Mouse (Mus musculus) ES-Bruce4 (cell line): Measurements from ENCODE around the gene Cenps. TPM values are rescaled to one million over a fixed set of nuclear protein-coding genes. Genes with fewer than 3 reads are reported as not detected.
"Not testable (repeated sequence)": the region's sequence is repeated elsewhere in the genome, so short reads cannot be mapped to it uniquely, and the experiment has no call there.

Source experiments
- H3K27ac ChIP-seq: 2 replicates; pipeline ENCODE4 v1.5.1; 2012; ENCODE audit warnings: low read length, inconsistent platforms; ENCODE audit not compliant: insufficient read depth
- H3K27me3 ChIP-seq: 2 replicates; pipeline ENCODE4 v1.6.1; 2012; ENCODE audit warnings: mild to moderate bottlenecking, low read length, inconsistent platforms; ENCODE audit not compliant: control insufficient read depth, poor library complexity, insufficient read depth, severe bottlenecking
- H3K36me3 ChIP-seq: 2 replicates; pipeline ENCODE4 v1.6.1; 2012; ENCODE audit warnings: inconsistent platforms, mild to moderate bottlenecking, low read length, moderate library complexity; ENCODE audit not compliant: control insufficient read depth, poor library complexity, insufficient read depth, severe bottlenecking
- H3K4me1 ChIP-seq: one replicate; pipeline ENCODE4 v1.8.1; 2011; ENCODE audit warnings: low read length; ENCODE audit not compliant: control insufficient read depth, insufficient read depth
- H3K4me3 ChIP-seq: 2 replicates; pipeline ENCODE4 v1.5.1; 2011; ENCODE audit warnings: low read depth, mild to moderate bottlenecking, low read length
- H3K9ac ChIP-seq: 2 replicates; pipeline ENCODE4 v1.6.1; 2012; ENCODE audit warnings: low read depth, mild to moderate bottlenecking, inconsistent platforms; ENCODE audit not compliant: poor library complexity, severe bottlenecking
- H3K9me3 ChIP-seq: replicated peaks from 2 replicates; pipeline ENCODE4 v1.6.1; 2012; ENCODE audit warnings: mild to moderate bottlenecking, low read length, inconsistent platforms; ENCODE audit not compliant: control insufficient read depth, poor library complexity, insufficient read depth, severe bottlenecking
- CTCF ChIP-seq: IDR thresholded peaks from one replicate; pipeline ENCODE4 v1.8.1; 2011; ENCODE audit warnings: low read depth, low read length
- EP300 ChIP-seq: IDR thresholded peaks from 2 replicates; pipeline ENCODE4 v1.6.1; 2011; ENCODE audit warnings: low read depth, low read length; ENCODE audit not compliant: insufficient read depth
- POLR2A ChIP-seq: IDR thresholded peaks from one replicate; pipeline ENCODE4 v1.8.1; 2011; ENCODE audit warnings: low read length; ENCODE audit not compliant: insufficient read depth
- polyA plus RNA-seq: library from polyadenylated mRNA; stranded (reverse); fragments of >200 nt; gene quantifications from 2 replicates; pipeline ENCODE4 v1.2.4, GENCODE M21; 2011; ENCODE audit warnings: low read depth; ENCODE audit not compliant: missing spikeins, insufficient read depth, insufficient read length

The Cenps gene
- polyA plus RNA-seq, 1 experiment, result 26.5 TPM

DNA sequence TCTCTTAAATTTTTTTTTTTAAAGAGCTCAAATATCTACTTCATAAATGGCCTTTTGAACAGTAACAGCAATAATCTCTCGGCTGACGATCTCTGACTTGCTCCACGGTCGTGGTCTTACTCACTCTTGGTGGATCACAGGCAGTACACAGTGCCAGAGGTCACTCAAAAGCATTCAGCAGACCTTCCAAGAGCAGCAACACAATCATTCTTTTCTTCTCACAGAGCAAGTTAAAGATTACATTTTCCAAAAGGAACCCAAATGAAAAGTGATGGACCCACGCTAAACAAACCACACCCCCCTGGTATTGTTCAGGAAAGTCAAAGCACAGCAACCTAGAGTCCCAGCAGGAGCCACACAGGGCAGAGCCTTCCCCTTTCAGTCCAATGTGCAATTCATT is 39.6 kb upstream of the Cenps start:
- Histone ChIP-seq H3K27ac (no peak overlapping the region), H3K27me3 (no peaks in the 10 kb centered on the region), H3K36me3 (peaks cover 3% of the 10 kb centered on the region; the same call in 1 of the 2 replicates), H3K4me3 (no peak overlapping the region), H3K9ac (no peak overlapping the region), H3K9me3 (no peaks in the 10 kb centered on the region), H3K4me1 (peaks cover 9% of the 10 kb centered on the region)
- no peak for TF ChIP-seq CTCF
- no peak for TF ChIP-seq POLR2A
- no peak for TF ChIP-seq EP300

DNA sequence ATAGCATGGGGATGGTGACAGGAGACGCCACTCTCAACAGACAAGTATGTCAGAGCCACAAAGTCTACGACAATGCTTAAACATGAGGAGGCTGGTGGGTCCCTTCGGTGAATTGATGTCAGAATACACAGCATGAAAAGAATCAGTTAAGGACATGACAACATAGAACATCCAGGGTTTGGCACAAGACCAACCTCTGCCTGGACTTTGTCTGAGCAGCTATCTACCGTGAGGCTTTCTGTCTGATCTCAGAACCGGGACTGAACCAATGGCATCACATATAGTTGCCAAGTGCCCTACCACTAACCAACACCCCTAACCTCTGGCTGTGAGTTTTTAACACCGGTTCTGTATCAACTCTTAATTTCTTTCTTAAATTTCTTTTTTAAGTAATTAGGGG is 39.2 kb upstream of the Cenps start:
- Histone ChIP-seq H3K4me3 (no peak overlapping the region), H3K27ac (no peak overlapping the region), H3K4me1 (peaks cover 9% of the 10 kb centered on the region), H3K9ac (no peak overlapping the region), H3K9me3 (no peaks in the 10 kb centered on the region), H3K36me3 (peaks cover 3% of the 10 kb centered on the region; the same call in 1 of the 2 replicates), H3K27me3 (no peaks in the 10 kb centered on the region)
- TF ChIP-seq POLR2A, result no peak
- TF ChIP-seq EP300, result no peak
- TF ChIP-seq CTCF, result no peak

DNA sequence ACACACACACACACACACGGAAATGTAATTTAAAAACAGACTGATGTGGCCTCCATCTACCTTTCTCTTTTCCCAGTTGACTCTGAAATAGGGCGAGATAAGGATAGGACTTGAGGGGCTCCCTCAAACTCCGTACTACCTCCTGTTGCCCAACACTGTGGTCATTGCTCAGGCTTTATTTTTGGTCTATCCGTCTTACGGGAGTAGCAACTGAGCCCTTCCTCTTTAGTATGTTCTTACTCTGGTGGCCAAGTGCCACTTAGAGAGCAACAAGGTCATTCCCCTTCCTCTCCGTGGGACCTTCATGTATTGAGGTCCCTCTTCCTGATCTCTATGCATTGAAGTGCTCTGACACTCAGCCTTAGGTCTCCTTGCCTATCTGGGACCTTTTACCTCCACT is 36.2 kb upstream of the Cenps start:
- Histone ChIP-seq H3K27me3 (no peaks in the 10 kb centered on the region), H3K4me3 (no peak overlapping the region), H3K36me3 (no peaks in the 10 kb centered on the region), H3K27ac (no peak overlapping the region), H3K4me1 (peaks cover 9% of the 10 kb centered on the region), H3K9ac (no peak overlapping the region), H3K9me3 (no peaks in the 10 kb centered on the region)
- TF ChIP-seq EP300 (no peak), POLR2A (no peak), CTCF (no peak)

DNA sequence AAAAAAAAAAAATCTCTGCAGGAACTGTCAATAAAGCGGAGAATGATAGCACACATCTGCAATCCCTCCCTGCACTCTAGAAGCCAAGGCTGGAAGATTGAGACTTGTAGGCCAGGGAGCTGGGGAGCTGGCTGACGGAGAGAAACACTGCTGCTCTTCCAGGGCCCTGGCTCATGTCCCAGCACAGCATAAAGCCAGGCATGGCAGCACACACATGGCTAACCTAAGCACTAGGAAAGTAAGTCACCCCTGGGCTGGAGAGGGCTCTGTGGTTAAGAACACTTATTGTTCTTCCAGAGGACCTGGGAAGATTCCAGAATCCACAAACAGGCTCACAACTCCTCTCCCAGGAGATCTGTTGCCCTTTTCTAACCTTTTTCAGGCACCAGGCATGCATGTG is 35.2 kb upstream of the Cenps start:
- H3K4me1 ChIP-seq, result peaks cover 8% of the 10 kb centered on the region
- no peaks in the 10 kb centered on the region for H3K27me3 ChIP-seq
- H3K36me3 ChIP-seq, result no peaks in the 10 kb centered on the region
- TF ChIP-seq CTCF (no peak), POLR2A (no peak), EP300 (no peak)
- no peak overlapping the region for H3K4me3 ChIP-seq
- 0 out of 2 replicates have a peak overlapping the region, but pooled peaks have one; percentile 21 for H3K27ac ChIP-seq
- no peaks in the 10 kb centered on the region for H3K9me3 ChIP-seq
- no peak overlapping the region for H3K9ac ChIP-seq

DNA sequence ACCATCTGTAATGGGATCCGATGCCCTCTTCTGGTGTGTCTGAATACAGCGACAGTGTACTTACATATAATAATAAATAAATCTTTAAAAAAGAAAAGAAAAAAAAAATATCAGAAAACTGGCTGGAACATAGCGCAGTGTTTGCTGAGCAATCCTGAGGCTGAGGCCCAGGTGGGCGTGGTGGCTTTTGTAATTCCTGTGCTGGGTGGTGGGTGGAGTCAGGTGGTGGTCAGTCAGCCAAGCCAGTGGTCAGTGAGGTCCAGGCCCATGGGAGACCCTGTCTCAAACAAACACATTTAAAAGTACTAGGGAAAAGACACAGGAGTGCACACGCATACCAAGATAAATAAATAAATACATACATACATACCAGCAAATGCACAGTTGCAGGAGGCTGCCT is 34.7 kb upstream of the Cenps start:
- Histone ChIP-seq H3K36me3 (no peaks in the 10 kb centered on the region), H3K4me1 (peaks cover 8% of the 10 kb centered on the region), H3K27me3 (no peaks in the 10 kb centered on the region), H3K9me3 (no peaks in the 10 kb centered on the region), H3K4me3 (no peak overlapping the region), H3K9ac (no peak overlapping the region), H3K27ac (no peak overlapping the region)
- TF ChIP-seq CTCF (no peak), POLR2A (no peak), EP300 (no peak)

DNA sequence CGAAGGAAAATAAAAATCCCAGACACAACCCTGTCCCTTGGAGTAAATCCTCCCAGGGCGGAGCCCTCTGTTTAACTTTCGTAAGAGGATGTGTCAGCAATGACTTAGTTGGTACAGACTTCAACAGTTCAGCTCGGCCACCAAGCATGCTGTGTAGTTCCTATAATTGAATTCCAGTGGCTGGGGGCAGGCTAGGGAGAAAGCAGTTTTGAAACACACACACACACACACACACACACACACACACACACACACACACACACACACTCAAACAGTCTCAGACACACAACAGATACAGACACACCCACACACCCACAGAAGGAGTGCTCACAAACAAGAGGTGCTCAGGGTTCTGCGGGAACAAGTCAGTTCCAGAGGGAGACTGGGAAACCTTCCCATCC is 34.2 kb upstream of the Cenps start:
- TF ChIP-seq POLR2A (no peak), CTCF (no peak), EP300 (no peak)
- peak overlapping the region; percentile 69 for H3K27ac ChIP-seq
- H3K27me3 ChIP-seq, result no peaks in the 10 kb centered on the region
- no peak overlapping the region for H3K4me3 ChIP-seq
- H3K4me1 ChIP-seq, result peaks cover 8% of the 10 kb centered on the region
- no peak overlapping the region for H3K9ac ChIP-seq
- no peaks in the 10 kb centered on the region for H3K9me3 ChIP-seq
- H3K36me3 ChIP-seq, result no peaks in the 10 kb centered on the region

DNA sequence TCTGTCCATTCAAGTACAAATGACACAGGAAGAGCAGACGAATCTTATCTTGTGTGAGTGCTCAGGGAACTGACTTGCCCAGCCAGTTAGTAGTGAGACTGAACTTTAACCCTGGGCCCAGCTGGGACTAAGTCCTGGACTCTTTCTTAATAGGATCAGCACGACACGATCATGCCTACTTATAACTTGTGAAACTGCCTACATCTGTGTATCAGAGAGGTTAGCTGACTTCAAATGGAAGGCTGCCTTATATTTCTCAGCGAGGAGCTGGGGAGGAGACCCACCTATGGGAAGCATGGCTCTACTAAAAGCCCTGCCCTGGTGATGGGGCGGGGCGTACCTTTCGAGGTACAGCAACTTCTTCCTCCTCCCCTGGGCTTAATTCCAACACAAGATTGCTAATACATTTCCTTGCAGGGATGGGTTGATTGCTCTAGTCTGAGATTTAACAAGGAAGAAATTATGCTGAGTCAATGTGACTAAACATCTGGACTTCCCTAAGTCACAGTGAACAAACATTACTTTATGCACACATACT is 33.0 kb upstream of the Cenps start:
- H3K36me3 ChIP-seq, result no peaks in the 10 kb centered on the region
- H3K27me3 ChIP-seq, result no peaks in the 10 kb centered on the region
- no peak overlapping the region for H3K9ac ChIP-seq
- peak overlapping the region; percentile 80 for H3K27ac ChIP-seq
- H3K4me1 ChIP-seq, result peaks cover 8% of the 10 kb centered on the region
- no peak for TF ChIP-seq EP300
- no peak for TF ChIP-seq POLR2A
- TF ChIP-seq CTCF, result no peak
- H3K9me3 ChIP-seq, result no peaks in the 10 kb centered on the region
- H3K4me3 ChIP-seq, result no peak overlapping the region

DNA sequence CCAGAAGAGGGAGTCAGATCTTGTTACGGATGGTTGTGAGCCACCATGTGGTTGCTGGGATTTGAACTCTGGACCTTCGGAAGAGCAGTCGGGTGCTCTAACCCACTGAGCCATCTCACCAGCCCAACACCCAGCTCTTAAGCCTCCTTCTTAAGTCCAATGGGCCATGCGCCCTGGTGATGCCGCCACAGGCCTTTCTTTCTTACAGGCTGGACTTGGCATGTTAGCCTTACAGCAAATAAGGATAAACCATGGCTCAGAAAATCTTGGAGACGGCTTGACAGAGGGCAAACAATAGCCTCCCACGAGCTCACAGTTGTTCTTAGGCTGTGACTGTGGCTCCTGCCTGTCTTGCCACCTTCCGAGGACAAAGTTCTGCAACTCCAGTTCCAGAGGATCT is 32.5 kb upstream of the Cenps start:
- not testable (repeated sequence) for H3K4me1 ChIP-seq, H3K9me3 ChIP-seq, H3K9ac ChIP-seq, H3K36me3 ChIP-seq, H3K27me3 ChIP-seq, H3K4me3 ChIP-seq
- H3K27ac ChIP-seq, result peak overlapping the region; percentile 80
